Comparison of ENCODE assay signal across 14 mouse cellular contexts in genomic region chr17:15302110-15302509, GRCm38 (mm10).
DNase-seq lines count a peak whose midpoint lies in the region.
"Had no signal": no experiment of that assay in that cellular context is flagged by ENCODE, and none has a peak within 500 bp of the region (broad histone marks: within the 10 kb centered on the region; RNA-seq: fewer than 3 reads in every experiment).

No protein-coding gene starts in this region.

- peak; percentile 37 for DNase-seq in adrenal gland, postnatal 10 days
- DNase-seq in adrenal gland, adult (ENCODE audit: inconsistent age in 2 of 2, low spot score in 1 of 2): no peak
- DNase-seq in gastrocnemius, adult 18-20 months (ENCODE audit: low spot score): peak; percentile 19
- DNase-seq in gastrocnemius, adult 8-10 months (ENCODE audit: low spot score in 2 of 2): no peak
- peak; percentile 7 to 14 for DNase-seq in right cerebral cortex, adult 2 months (ENCODE audit: low spot score in 2 of 2)
- DNase-seq in right cerebral cortex, postnatal 14 days: no peak
- no peak for DNase-seq in kidney, postnatal 4 days
- DNase-seq: B cell, adult 2 months; cerebellum, adult 18-20 months; cerebellum, adult 9-11 months; forebrain, postnatal 0 days; gastrocnemius, postnatal 10 days; heart, postnatal 36 days; kidney, adult 2 months had no signal

Comparison
In these comparisons a context has a peak if more than half of its experiments do, and no peak if none do; other contexts are left out.
1. DNase-seq: peak in adrenal gland, postnatal 10 days (single experiment), gastrocnemius, adult 18-20 months (single experiment) and right cerebral cortex, adult 2 months (2 of 2); none in adrenal gland, adult (0 of 2), gastrocnemius, adult 8-10 months (0 of 2), right cerebral cortex, postnatal 14 days (single experiment) and kidney, postnatal 4 days (0 of 2).